Mouse (Mus musculus) thymus, postnatal 10 days (tissue): ENCODE results near the gene Vav3.
A peak's percentile ranks its signal among the peaks of the same experiment; 100 is the strongest.

Experiments used
- DNase-seq, 2 experiments: peaks; one replicate each; pipeline ENCODE4 v3.0.0; 2021; ENCODE audit warnings: low spot score in 2 of 2

Vav3 gene

DNA sequence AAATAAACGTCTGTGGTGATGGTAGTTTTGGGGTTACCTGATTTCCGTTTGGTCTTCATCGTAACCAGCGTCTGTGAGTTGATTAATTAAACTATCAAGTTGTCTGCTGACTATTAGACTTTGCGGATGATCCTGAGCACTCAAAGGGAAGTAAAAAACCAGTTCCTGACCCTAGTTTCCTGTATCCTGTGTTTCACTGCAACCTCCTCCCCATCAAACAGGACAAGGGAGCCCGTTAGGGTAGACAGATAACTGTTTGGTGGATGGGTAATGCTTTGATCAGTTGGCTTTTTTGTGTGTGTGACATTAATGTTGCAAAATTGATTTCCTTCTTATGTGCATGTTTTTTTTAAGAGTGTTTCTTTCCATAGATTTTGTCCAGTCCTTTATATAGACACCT, 12.2 kb downstream of the Vav3 start:
- DNase-seq, result no peak

DNA sequence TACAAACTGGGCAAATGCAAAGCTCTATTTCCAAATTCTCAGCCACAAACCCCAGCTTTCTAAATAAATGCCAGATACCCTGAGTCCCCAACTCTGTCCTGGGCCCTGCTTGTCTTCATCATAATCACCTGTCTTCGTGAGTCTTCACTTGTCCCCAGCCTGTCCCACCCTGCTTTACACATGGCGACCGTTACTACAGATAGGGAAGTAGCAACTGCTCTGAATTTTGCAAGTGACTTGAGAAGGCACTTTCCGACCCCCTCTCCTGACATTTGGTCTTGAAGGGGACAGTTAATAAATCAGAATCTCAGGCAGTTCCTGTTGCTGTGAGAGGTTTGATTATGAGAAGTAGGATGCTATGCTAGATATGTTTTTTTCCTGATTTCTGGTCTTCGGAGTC, 13.4 kb downstream of the Vav3 start:
- DNase-seq, result no peak

DNA sequence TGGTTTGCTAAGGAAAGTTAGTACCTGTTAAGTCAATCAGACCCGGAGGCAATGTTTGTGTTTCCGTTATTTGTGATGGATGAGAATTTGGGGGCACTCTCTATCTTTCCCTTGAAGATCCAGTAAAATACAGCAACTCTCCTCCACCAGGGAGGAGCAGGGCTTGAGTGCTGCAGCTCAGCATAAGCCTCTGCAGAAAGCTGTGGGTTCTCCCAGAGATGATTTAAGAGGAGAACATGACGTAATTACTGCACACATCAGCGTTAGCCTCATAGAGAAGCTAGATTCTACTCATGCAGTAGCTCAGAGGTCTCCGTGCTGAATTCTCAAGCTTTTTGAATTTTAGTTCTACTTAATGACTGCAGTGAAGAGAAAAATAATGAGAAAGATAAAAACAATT, 14.7 kb downstream of the Vav3 start:
- no peak for DNase-seq

DNA sequence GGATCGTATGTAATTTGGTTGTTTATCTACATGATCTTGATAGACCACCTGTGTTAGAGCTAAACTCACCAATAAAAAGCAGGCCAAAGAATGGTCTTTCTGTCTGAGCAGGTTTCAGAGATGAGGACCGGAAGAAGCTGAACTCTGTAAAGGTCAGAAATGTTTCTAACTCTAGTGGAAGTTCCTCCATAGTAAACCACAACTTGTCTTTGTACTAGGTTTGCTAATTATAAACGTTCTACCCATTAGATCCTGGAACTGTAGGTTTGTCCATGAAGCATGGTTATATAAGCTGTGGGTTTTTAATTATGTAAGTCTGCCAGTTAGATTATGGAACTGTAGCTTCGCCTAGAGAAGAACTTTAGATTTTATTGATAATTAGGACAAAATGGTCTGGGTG, 20.3 kb downstream of the Vav3 start:
- DNase-seq, result no peak

DNA sequence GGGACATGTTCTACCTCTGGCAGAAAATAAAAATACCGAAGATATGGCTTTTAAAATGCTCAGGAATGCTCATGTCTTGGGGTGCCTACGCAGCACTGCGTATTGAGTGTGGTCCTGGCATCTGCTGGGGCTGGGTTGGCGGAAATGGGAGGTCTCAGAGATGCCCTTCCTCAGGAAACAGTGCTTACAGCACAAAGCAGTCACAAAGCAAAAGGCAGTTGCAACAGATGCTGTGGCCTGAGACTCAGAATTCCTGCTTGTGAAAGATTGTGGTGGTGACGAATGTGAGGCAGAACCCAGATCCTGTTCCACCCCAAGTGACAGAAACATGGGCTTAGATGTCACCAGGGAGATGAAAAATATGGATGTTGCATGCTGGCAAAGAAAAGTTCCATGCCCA, 21.4 kb downstream of the Vav3 start:
- DNase-seq, result peak; percentile 49 to 55

DNA sequence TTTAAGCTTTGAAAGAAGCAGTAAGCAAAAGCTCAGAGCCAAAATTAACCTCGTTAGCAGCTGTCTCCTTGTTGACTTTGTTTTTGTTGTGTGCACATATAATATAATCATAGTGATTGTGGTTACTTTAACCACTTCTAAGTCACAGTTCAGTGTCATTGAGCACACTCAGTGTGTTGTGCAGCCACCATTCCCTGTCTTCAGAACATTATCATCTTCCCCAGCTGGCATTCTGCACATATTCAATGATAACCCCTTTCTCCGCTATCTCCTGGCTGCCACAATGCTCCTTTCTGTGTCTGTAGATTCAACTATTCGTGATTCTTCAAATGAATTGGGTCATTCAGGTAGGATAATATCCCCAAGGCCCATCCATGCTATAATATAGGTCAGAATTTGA, 21.9 kb downstream of the Vav3 start:
- no peak for DNase-seq

DNA sequence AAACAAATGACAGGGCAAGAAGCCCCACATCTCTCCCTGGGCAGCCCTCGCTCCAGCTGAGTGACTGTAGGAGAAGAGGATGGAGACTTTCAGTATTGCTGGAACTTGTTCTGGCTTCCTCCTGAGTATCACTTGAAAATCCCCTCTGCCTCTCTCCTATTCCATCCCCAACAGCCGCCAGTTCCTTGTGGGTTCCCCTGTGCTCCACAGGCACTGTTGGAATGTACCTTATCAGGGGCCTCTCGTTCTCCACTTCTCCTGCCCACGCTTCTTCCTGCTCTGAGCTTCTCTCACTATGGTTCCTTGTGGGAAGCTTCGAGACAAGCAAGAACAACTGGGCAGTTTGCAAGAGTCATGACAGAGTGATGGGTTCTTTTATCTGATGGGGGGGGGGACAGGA, 23.1 kb downstream of the Vav3 start:
- no peak for DNase-seq

DNA sequence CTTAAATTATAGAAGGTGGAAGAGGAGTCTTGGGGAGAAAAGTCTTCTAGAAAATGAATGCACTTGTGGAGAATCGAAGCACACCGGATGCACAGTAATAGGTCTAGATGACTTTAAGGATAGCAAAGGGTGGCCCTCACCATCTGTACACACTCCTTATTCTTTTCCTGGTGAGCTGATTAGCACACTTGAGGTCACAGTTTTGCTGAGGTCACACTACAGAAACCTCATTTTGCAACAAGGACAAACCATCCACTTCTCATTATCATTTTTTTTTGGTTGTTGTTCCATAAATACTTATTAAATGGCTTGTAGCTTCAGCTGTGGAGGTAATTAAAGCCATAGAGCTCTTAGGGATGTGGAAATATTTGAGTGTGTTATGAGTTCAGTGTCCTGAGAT, 25.4 kb downstream of the Vav3 start:
- DNase-seq, result no peak

DNA sequence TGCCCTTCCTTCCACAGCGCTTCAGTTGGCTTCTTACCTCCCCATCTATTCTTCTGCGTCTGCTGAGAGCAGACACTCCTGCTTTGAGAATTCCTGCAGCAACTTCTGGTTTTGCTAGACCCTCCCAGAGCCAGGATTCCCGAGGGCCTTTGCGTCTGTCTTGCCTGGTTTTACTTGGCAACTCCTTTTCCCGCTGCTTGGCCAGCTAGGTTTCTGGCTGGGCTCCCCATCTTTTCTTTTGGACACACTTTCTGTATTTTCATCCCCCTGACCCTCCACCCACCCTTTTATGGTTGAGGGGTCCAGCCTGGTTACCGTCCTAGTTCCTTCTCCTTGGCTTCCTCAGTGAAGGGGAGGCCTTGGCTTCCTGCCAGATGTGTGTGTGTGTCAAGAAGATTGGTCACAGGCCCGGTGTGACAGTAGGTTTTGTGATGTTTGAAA, 26.0 kb downstream of the Vav3 start:
- peak in 1 of 2 experiments; percentile 8 for DNase-seq

DNA sequence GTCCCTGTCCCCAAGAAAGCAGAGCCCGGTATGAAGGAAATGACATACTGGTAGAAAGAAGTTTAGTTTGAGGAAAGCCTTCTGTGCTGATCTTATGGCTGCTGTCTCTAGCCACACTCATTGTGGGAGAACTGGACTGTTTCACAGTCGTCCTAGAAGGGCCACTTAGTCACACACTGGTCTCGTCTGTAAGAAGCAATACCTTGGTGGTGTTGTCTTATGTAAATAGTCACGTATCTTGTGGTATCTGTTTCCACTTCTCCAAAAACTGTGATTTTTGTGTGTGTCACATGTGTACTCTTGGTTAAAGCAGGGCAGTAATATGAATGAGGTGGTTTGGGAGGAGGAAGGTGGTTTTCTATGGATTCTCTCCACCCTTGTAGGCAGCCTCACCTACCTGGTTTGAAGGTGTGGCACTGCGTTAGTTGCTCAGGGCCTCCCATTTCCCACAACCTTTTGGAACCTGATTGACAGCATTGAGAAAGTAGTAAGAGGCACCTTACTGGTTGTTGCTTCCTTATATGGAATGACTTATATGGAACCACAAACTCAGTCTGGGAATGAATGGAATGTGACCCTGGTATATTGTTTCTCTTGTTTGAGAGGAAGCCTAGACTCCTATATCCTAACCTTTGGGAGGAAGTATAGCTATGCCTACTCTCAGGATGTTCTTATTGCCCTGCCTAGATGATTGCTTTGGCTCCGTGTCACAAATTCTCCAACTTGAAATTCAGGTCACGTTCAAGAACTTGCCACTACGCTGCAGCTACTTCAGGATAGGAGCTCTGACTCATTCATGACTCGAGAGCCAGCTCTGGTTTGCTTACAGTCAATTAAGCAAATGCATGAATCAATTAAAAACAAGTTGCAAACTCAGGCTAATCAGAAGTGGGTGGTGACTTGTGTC, 28.2 kb downstream of the Vav3 start:
- no peak for DNase-seq

DNA sequence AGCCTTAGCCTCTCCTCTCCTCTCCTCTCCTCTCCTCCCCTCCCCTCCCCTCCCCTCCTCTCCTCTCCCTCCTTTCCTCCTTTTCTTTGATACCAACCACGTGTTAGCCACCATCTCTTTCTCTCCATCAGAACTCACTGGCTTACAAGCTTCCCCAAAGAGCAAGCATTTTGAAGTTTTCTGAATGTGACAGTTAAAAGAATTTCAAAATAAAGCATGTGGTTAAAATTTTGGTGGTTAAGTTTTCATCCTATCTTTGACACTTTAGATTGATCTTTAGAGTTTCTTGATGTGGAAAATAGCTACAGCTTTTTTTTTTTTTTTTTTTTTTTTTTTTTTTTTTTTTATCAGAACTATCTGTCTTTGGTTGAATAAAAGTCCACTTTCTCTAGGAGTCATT, 31.1 kb downstream of the Vav3 start:
- DNase-seq, result no peak

DNA sequence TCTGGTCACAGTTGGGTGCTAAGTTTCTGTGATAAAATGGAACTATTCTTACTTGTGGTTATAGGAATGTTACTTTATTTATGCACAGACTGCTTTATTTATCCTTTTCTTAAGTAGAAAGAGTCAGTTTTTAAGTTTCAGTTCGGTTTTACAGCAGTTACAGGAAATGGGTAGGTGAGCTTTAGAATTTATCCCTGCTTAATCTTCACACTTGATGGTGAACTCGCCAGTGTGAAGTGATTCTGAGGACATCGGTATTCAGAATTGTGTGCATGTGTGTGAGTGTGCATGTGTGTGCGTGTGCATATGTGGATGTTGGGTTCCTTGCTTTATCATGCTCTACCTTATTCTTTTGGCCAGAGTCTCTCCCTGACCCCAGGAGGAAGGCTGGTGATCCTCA, 32.2 kb downstream of the Vav3 start:
- DNase-seq, result no peak

DNA sequence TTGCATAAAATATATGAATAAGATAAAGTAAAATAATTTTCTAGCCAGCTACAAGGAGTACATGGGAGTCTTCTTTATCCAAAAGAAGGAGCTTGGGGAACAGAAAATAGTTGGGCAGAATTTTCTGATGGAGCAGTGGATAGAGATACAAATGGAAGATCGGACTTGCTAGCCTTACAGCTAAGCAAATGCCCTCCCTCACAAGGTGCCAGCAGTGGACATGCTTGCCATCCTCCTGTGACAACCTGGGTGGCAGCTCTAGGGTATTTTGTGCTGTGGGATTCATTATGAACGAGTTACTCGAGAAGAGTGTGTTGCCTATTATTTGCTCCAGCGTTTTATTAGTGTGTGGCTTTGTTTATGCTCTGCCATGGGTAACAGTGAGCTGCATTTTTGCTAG, 37.8 kb downstream of the Vav3 start:
- DNase-seq, result no peak

DNA sequence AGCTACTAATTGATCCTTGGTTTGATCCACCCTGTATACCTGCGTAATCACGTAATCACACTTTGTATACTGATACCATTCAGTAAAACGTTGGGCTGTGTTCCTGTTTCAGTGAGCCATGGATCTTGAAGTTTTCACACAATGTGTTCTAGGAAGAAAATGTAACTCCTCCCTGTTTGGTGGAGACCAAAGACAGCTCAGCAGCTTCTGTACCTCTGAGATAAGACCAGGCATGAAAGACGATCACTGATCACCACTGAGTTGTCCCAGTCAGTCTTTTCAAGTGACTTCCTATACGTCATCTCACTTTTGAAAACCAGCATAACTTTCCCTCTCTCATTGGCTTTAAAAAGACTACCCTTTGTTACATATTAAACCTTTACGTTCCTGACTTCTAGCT, 38.2 kb downstream of the Vav3 start:
- DNase-seq, result no peak

DNA sequence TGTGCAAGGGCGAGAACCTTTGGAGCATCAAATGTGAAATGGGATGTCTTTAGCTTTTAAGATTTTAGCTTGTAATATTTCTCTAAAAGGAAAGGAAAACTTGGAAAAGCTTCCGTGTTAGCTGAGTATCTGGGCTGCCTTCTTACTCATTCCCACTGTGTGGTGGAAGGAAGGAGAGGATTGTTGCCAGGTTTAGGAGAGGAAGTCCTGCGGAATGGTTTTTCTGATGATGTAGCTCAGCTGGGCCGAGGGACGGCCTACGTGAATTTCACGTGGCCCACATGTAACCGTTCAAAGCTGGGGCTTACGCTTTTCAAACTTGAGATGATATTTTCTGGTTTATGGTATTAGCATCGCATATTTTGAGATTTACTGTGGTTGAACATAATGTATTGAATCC, 48.3 kb downstream of the Vav3 start:
- DNase-seq, result no peak

DNA sequence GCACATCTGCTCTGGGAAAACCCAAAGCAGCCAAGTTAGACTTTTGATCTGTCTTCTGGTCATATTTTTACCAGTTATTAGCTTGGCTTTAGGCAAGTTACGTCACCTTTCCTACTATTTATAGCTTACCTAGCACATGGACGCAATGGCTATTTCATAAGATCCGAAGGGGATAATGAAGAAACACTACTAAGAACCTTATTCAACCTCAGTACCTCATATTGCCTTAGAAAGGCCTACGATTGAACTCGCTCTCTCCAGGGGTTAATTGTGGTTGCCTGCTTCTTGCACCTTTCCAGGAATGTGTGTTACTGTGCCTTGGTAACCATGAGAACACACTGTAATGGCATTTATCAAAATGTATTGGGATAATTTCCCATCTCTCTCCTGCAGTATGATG, 61.1 kb downstream of the Vav3 start:
- no peak for DNase-seq

DNA sequence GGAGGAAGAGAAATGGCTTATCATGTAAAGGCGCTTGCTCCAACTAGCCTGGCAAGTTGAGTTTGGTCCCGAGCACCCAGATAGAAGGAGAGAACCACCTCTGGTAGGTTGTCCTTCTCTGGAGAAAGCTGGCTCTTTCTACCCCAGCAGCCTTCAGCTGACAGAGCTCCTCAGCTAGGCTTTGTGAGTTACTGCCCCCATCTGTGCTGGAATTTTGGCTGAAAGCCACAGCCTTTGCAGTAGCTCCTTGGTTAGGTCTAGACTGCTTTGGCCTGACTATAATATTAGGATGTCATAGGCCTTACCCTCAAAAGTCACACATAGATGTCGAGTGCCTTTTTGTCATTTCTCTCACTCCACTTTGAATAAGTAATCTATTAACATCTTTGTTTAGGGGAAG, 70.8 kb downstream of the Vav3 start:
- no peak for DNase-seq

DNA sequence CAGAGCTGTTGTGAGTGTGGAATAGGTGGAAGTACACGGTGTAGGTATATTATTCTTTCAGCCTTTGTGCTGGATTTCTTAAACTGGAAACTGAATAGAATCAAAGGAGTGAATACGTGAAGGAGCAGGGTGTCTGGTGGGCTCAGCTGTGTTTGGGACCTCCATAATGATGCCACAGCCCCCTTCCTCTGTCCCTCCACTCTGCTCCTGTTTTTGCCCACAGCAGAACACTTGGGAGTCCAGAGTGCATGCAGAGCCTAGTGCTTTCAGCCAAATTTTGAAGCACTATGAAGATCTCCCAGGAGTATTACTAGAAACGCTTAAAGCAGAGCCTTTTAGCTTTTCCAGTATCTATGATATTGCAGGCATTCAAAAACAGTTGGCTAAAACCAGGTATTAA, 80.0 kb downstream of the Vav3 start:
- DNase-seq, result no peak

DNA sequence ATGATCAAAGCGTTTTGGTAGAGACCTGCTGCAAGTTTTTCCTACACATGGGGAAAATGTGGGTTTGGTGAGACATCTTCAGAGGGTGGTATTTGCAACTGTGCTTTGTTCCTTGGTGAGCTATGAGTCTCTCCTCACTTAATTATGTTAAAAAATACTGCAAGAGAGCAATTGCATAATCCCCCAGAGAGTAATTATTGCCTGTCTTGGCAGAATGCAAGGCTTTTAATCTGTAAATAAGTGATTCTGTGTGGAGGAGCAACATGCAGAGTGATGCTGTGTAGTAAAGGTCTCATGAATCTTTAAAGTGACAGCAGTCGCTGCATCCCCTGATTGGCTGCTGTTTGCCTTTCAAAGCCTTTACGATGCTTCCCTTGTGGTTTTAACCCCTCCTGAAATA, 80.6 kb downstream of the Vav3 start:
- DNase-seq, result no peak

DNA sequence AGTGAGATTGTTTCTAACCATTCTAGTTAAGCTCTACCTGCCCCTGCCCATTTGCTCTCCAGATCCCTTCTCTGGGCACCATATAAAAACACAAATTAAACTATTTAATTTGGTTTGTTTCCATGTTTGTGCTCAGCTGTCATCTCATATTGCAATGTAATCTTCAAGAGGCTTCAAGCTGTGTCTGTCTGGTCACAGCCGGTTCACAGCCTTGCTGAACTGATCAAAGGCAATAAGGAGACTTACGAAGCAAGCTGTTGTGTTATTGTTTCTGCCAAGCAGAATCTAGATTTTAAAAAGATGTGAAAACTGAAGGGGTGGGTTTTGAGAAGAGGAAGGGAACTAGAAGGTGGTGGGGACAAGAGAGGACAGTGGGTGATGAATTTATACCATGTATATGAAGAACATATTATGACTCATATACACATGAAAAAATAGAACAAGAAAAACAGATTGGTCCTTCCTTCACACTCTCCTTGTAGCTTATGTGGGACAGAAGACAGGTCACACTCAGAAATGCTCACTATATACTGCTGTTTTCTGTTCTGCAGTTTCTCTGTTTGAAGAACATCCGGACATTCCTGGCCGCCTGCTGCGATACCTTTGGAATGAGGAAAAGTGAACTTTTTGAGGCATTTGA, 83.1 kb downstream of the Vav3 start:
- DNase-seq, result no peak

DNA sequence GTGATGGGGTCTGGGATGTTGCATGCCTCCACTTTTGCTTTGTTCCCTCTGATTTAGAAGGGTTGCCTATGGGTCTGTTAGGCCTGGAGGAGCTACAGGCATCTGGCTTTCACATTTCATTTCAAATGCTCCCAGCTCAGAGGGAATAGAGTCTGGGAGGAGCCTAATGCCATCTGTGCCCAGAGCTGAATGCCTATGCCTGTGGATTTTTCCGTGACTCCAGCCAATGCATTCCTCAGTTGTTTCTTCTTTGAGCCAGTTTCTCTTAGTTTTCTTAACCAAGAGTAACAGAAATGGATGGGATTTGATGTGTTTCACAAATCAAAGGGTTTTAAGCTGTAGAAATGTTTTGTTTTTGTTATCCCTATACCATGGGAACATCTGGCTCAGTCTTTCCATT, 90.8 kb downstream of the Vav3 start:
- no peak for DNase-seq

DNA sequence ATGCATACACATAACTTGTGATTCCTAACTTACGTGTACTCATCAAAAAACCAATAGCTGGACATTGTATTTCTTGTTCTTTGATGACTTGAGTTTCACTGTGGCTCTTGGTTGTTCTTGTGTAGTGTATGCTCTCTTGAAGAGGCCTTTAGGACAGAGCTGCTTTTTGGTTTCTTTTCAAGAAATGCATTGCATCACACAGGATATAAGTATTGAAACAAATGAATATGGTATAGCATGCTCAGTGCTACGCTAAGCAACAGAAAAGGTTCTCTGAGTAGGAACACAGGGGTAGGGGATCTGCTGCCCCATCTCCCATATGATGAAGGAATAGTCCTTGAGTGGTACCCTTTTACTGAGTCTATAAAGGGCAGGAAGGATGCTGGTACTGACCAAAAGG, 98.1 kb downstream of the Vav3 start:
- no peak for DNase-seq

DNA sequence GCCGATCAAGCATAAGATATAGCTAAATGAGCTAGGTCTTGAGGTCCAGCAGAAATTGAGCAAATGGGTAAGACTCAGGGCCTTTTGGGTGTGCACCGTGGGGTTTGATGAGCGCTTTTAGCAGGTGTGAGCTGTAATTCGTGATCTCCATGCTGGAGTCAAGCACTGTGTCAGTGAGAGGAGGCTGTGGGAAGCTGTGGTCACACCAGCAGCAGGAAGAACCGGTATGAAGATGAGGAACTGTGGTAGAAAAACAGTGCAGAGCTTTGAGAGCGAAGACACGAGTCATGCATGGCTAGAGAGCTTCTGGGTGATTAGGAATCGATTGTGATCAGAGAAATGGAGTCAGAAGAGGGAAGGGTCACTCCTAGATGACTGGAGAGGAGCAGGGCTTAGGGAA, 98.8 kb downstream of the Vav3 start:
- DNase-seq, result no peak

DNA sequence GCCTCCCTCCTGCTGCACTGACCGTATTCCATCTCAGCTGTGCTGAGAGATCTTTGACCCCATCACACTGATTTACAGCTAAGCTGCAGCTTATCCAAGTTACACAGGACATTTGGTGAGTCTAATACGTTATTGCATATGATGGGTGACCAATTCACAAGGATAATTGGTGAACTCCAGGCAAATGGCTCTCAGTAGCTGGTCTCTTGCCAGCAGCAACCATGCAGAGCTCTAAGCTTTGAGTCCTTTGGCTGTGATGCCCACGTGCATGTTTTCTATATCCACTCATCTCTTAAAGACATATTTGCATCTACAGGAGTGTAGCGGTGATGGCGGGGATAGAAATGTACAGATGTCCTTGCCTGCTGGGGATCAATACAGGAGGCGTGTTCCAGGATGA, 99.5 kb downstream of the Vav3 start:
- no peak for DNase-seq
